In the genomic region with DNA sequence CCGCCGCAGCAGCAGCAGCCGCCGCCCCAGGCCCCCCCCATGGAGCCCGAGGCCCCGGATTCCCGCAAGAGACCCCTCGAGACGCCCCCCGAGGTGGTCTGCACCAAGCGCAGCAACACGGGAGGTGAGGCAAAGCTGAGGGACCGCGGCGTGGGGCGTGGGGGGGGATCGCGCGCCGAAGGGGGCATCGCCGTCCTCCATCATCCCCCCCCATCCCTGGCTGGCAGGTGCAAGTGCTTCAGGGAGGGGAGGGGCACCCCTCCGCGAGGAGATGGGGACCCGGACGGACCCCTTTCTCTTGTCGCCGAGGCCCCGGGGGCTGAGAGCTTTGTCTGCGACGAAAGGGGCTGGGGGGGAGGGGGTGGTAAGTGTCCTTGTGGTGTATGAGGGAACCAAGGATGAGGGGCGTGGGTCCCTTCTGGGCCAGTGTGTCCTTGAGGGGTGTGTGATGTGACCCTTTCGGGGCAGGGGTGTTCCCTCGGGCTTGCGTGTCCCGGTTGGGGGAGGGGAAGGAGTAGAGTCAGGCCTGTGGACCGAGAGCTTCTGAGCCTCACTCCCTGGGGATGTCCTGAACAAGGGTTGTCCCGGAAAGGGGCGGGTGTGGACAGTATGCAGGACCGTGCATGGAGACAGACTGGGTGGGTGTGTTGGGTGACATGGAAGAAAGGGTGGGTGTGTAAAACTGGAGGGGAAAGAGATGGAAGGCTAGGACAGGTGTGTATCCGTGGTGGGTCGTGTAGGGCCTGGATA, we compare ENCODE assay signal across 8 mouse cellular contexts. TPM values are rescaled to one million over a fixed set of nuclear protein-coding genes. Genes with fewer than 3 reads are reported as not detected.
DNase-seq lines count a peak whose midpoint lies in the region; ATAC-seq and TF ChIP-seq lines count a peak whose summit lies in the region.

No protein-coding gene starts in this region.

- peak overlapping the region; percentile 87 for H3K27ac ChIP-seq in gastrocnemius, adult 2 months
- peak overlapping the region; percentile 96 for H3K27ac ChIP-seq in forebrain, embryonic 16.5 days (ENCODE audit: low read length)
- H3K27ac ChIP-seq in intestine, embryonic 14.5 days (ENCODE audit: low read depth) = no peak overlapping the region
- no peak overlapping the region for H3K27ac ChIP-seq in liver, embryonic 15.5 days (replicated peaks)
- H3K27ac ChIP-seq in olfactory bulb, adult 2 months (ENCODE audit: insufficient read depth, low read depth, low read length) = no peak overlapping the region
- no peak overlapping the region for H3K27ac ChIP-seq in thymus, adult 2 months (ENCODE audit: control insufficient read depth, insufficient read depth, low read length)

- H3K36me3 ChIP-seq in forebrain, embryonic 16.5 days (ENCODE audit: control insufficient read depth, insufficient read depth) = no peaks in the 10 kb centered on the region
- no peaks in the 10 kb centered on the region for H3K36me3 ChIP-seq in intestine, embryonic 14.5 days (ENCODE audit: control insufficient read depth, insufficient read depth, low read length)
- no peaks in the 10 kb centered on the region for H3K36me3 ChIP-seq in liver, embryonic 15.5 days (replicated peaks)
- H3K36me3 ChIP-seq in thymus, adult 2 months (ENCODE audit: control insufficient read depth, insufficient read depth, low read length) = no peaks in the 10 kb centered on the region

- H3K4me1 ChIP-seq in forebrain, embryonic 16.5 days (replicated peaks; ENCODE audit: control insufficient read depth, insufficient read depth, low read length) = peaks cover 60% of the 10 kb centered on the region
- peaks cover 6% of the 10 kb centered on the region; the same call in 1 of the 2 replicates for H3K4me1 ChIP-seq in intestine, embryonic 14.5 days (replicated peaks; ENCODE audit: control insufficient read depth, insufficient read depth, low read length)
- peaks cover 10% of the 10 kb centered on the region for H3K4me1 ChIP-seq in liver, embryonic 15.5 days (replicated peaks)
- peaks cover 40% of the 10 kb centered on the region for H3K4me1 ChIP-seq in olfactory bulb, adult 2 months (ENCODE audit: control insufficient read depth, insufficient read depth, low read length)
- peaks cover 3% of the 10 kb centered on the region for H3K4me1 ChIP-seq in thymus, adult 2 months (replicated peaks; ENCODE audit: control insufficient read depth, insufficient read depth, low read length)

- TF ChIP-seq CTCF in gastrocnemius, adult 2 months (IDR thresholded peaks at IDR 0.05) = no peak
- TF ChIP-seq CTCF in brain, embryonic 14.5 days (IDR thresholded peaks at IDR 0.05; ENCODE audit: borderline replicate concordance, extremely low read depth, insufficient read depth, insufficient read length) = no peak
- TF ChIP-seq CTCF in olfactory bulb, adult 2 months (IDR thresholded peaks at IDR 0.05; ENCODE audit: insufficient read depth, low read depth, low read length) = no peak
- TF ChIP-seq CTCF in thymus, adult 2 months (IDR thresholded peaks at IDR 0.05; ENCODE audit: borderline replicate concordance, control insufficient read depth, extremely low read depth, insufficient read depth, low read length, poor library complexity) = no peak

- H3K9me3 ChIP-seq in forebrain, embryonic 16.5 days (ENCODE audit: control insufficient read depth, low read length) = no peaks in the 10 kb centered on the region
- no peaks in the 10 kb centered on the region for H3K9me3 ChIP-seq in intestine, embryonic 14.5 days (ENCODE audit: control insufficient read depth, low read length)
- H3K9me3 ChIP-seq in liver, embryonic 15.5 days (replicated peaks) = no peaks in the 10 kb centered on the region

- H3K9ac ChIP-seq in forebrain, embryonic 16.5 days (replicated peaks; ENCODE audit: low read depth, low read length) = peak overlapping the region; percentile 100
- H3K9ac ChIP-seq in intestine, embryonic 14.5 days (ENCODE audit: low read length) = peak overlapping the region; percentile 38
- H3K9ac ChIP-seq in liver, embryonic 15.5 days = no peak overlapping the region

- no peaks in the 10 kb centered on the region for H3K27me3 ChIP-seq in forebrain, embryonic 16.5 days (replicated peaks; ENCODE audit: control insufficient read depth, insufficient read depth, low read length)
- peaks cover 54% of the 10 kb centered on the region for H3K27me3 ChIP-seq in intestine, embryonic 14.5 days (replicated peaks; ENCODE audit: control insufficient read depth, insufficient read depth, low read length)
- H3K27me3 ChIP-seq in liver, embryonic 15.5 days = peaks cover 79% of the 10 kb centered on the region
- H3K27me3 ChIP-seq in thymus, adult 2 months (ENCODE audit: control insufficient read depth, insufficient read depth, low read length) = peaks cover 16% of the 10 kb centered on the region

- no peak for TF ChIP-seq POLR2A in brain, embryonic 14.5 days (IDR thresholded peaks at IDR 0.05; ENCODE audit: borderline replicate concordance, extremely low read depth, insufficient read depth, insufficient read length, poor library complexity, severe bottlenecking)
- no peak for TF ChIP-seq POLR2A in olfactory bulb, adult 2 months (IDR thresholded peaks at IDR 0.05; ENCODE audit: insufficient read depth, low read depth, low read length)
- no peak for TF ChIP-seq POLR2A in thymus, adult 2 months (IDR thresholded peaks at IDR 0.05; ENCODE audit: control insufficient read depth, extremely low read depth, insufficient read depth, low read length, poor library complexity)

- peak; percentile 43 for DNase-seq in gastrocnemius, adult 2 months
- no peak for DNase-seq in gastrocnemius, postnatal 4 days (ENCODE audit: low spot score in 2 of 2)
- peak; percentile 65 for DNase-seq in brain, embryonic 14.5 days (ENCODE audit: low read depth)
- DNase-seq in intestine, embryonic 14.5 days (ENCODE audit: low spot score) = peak; percentile 56
- no peak for DNase-seq in thymus, adult 2 months

- intact Hi-C loops in gastrocnemius, adult 2 months (cut with DNase I) = loop anchor here (2.0 kb wide), 1 partner anchor 23 kb away; no protein-coding TSS in a partner anchor

- H3K4me3 ChIP-seq in gastrocnemius, adult 2 months = peak overlapping the region; percentile 73
- H3K4me3 ChIP-seq in forebrain, embryonic 16.5 days (replicated peaks; ENCODE audit: low read length) = peak overlapping the region; percentile 88
- H3K4me3 ChIP-seq in intestine, embryonic 14.5 days (ENCODE audit: low read depth, low read length) = peak overlapping the region; percentile 47
- peak overlapping the region; percentile 38 for H3K4me3 ChIP-seq in liver, embryonic 15.5 days (replicated peaks)
- peak overlapping the region; percentile 74 for H3K4me3 ChIP-seq in olfactory bulb, adult 2 months (ENCODE audit: insufficient read depth, low read depth, low read length)
- no peak overlapping the region for H3K4me3 ChIP-seq in thymus, adult 2 months (ENCODE audit: control insufficient read depth, insufficient read depth, low read length)

- H3K4me2 ChIP-seq in forebrain, embryonic 16.5 days (ENCODE audit: low read length) = peak overlapping the region; percentile 80
- peak overlapping the region; percentile 83 for H3K4me2 ChIP-seq in intestine, embryonic 14.5 days (ENCODE audit: low read length)
- H3K4me2 ChIP-seq in liver, embryonic 15.5 days = peak overlapping the region; percentile 48

- ATAC-seq in forebrain, embryonic 16.5 days = peak; percentile 17
- peak; percentile 56 for ATAC-seq in intestine, embryonic 14.5 days (replicated peaks; ENCODE audit: low FRiP score, low TSS enrichment, low read depth)
- ATAC-seq in liver, embryonic 15.5 days (ENCODE audit: insufficient read depth) = no peak

- WGBS in forebrain, embryonic 16.5 days = 1% methylated on average over 31 of the region's 42 CpGs
- 3% methylated on average over 34 of the region's 42 CpGs for WGBS in intestine, embryonic 14.5 days
- WGBS in liver, embryonic 15.5 days (ENCODE audit: insufficient replicate concordance) = 3% methylated on average over 42 of the region's 42 CpGs
- WGBS in olfactory bulb, adult 2 months = 3% methylated on average over 39 of the region's 42 CpGs
- WGBS in thymus, adult 2 months = 11% methylated on average over 42 of the region's 42 CpGs

RNA-seq across cellular contexts. Expression of a gene that starts 0.5 kb away (rescaled TPM):
- total RNA-seq in gastrocnemius, adult 2 months (2021) = 1 to 10 TPM; 1.6 to 2.1 TPM
- 1 to 10 TPM; 4.0 to 4.2 TPM for total RNA-seq in gastrocnemius, postnatal 4 days (2021)
- polyA plus RNA-seq in brain, embryonic 14.5 days (2012; rRNA removed) = 20.7 and 52.7 TPM in 2 replicates
- polyA plus RNA-seq in forebrain, embryonic 16.5 days (2015; fragmentation: Nextera tagmentation; extraction: Ambion mirVana) = 15.8 and 17.3 TPM in 2 replicates
- polyA plus RNA-seq in intestine, embryonic 14.5 days (2014; fragmentation: Nextera tagmentation; extraction: Ambion mirVana) = 0.66 and 0.75 TPM in 2 replicates
- polyA plus RNA-seq in liver, embryonic 15.5 days (2015; fragmentation: Nextera tagmentation; extraction: Ambion mirVana) = 0.06 TPM in 2 replicates
- not detected in 2 replicates for polyA plus RNA-seq in olfactory bulb, adult 2 months (2012; ENCODE audit: insufficient read depth, insufficient read length, low replicate concordance, missing spikeins)
- polyA plus RNA-seq in thymus, adult 2 months (2012; rRNA removed) = 0.39 and 0.40 TPM in 2 replicates

RNA-seq across cellular contexts. Expression of a gene that starts 16.0 kb away (rescaled TPM):
- total RNA-seq in gastrocnemius, adult 2 months (2021) = 1 to 10 TPM; 4.1 to 5.6 TPM
- 10 to 100 TPM; 12.5 to 15.7 TPM for total RNA-seq in gastrocnemius, postnatal 4 days (2021)
- 26.5 and 33.3 TPM in 2 replicates for polyA plus RNA-seq in brain, embryonic 14.5 days (2012; rRNA removed)
- 23.9 and 24.0 TPM in 2 replicates for polyA plus RNA-seq in forebrain, embryonic 16.5 days (2015; fragmentation: Nextera tagmentation; extraction: Ambion mirVana)
- polyA plus RNA-seq in intestine, embryonic 14.5 days (2014; fragmentation: Nextera tagmentation; extraction: Ambion mirVana) = 21.5 and 21.7 TPM in 2 replicates
- 8.4 and 11.1 TPM in 2 replicates for polyA plus RNA-seq in liver, embryonic 15.5 days (2015; fragmentation: Nextera tagmentation; extraction: Ambion mirVana)
- polyA plus RNA-seq in olfactory bulb, adult 2 months (2012; ENCODE audit: insufficient read depth, insufficient read length, low replicate concordance, missing spikeins) = not detected in 2 replicates
- 56.5 and 67.1 TPM in 2 replicates for polyA plus RNA-seq in thymus, adult 2 months (2012; rRNA removed)

RNA-seq across cellular contexts. Expression of a gene that starts 55.1 kb away (rescaled TPM):
- total RNA-seq in gastrocnemius, adult 2 months (2021) = not detected
- 1 to 10 TPM; 2.6 TPM for total RNA-seq in gastrocnemius, postnatal 4 days (2021)
- polyA plus RNA-seq in brain, embryonic 14.5 days (2012; rRNA removed) = 8.3 and 8.5 TPM in 2 replicates
- 26.3 and 26.7 TPM in 2 replicates for polyA plus RNA-seq in forebrain, embryonic 16.5 days (2015; fragmentation: Nextera tagmentation; extraction: Ambion mirVana)
- polyA plus RNA-seq in intestine, embryonic 14.5 days (2014; fragmentation: Nextera tagmentation; extraction: Ambion mirVana) = 17.7 and 26.7 TPM in 2 replicates
- polyA plus RNA-seq in liver, embryonic 15.5 days (2015; fragmentation: Nextera tagmentation; extraction: Ambion mirVana) = 69.3 and 73.4 TPM in 2 replicates
- not detected in 2 replicates for polyA plus RNA-seq in olfactory bulb, adult 2 months (2012; ENCODE audit: insufficient read depth, insufficient read length, low replicate concordance, missing spikeins)
- polyA plus RNA-seq in thymus, adult 2 months (2012; rRNA removed) = 49.8 and 59.4 TPM in 2 replicates

Comparison
In these comparisons a context has a peak if more than half of its experiments do, and no peak if none do; other contexts are left out.
1. DNase-seq: peak in gastrocnemius, adult 2 months (single experiment), brain, embryonic 14.5 days (single experiment) and intestine, embryonic 14.5 days (single experiment); none in gastrocnemius, postnatal 4 days (0 of 2) and thymus, adult 2 months (single experiment).
2. H3K27ac ChIP-seq: peak in gastrocnemius, adult 2 months (single experiment) and forebrain, embryonic 16.5 days (single experiment); none in intestine, embryonic 14.5 days (single experiment), liver, embryonic 15.5 days (single experiment), olfactory bulb, adult 2 months (single experiment) and thymus, adult 2 months (single experiment).
3. Peak in every context shown above with its lines, with median percentiles within 50 percentile points of each other: H3K4me2 ChIP-seq.